Mouse (Mus musculus): ENCODE results near the gene Pagr1b. TPM values are rescaled to one million over a fixed set of nuclear protein-coding genes. Genes with fewer than 3 reads are reported as not detected.

Pagr1b gene
- total and polyA plus RNA-seq, 3 experiments = 0.39 to 4.5 TPM; not detected in 1

DNA sequence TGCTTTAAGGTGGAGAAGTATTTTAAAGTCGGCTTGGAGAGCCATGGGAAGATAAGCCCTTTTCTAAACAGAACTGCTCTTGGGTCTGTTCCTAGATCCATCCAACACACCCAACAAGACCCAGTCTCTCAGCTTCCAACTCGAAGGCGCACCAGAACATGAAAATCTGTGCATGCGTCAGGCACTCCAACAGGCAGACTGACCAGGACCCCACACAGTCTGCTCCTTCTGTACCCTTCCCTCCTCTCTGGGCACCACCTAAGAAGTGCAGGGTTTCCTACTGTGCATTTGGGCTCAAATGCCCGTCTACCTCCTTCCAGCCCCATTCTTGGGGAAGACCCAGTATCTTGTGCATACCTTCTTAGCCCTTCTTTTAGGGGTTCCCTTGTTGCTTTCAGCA lies 4.2 kb upstream of the Pagr1b start:
- peak; percentile 38 for DNase-seq (ENCODE audit: low read depth, low spot score)
- no peak overlapping the region for H3K27ac ChIP-seq (ENCODE audit: control insufficient read depth, low read depth, low read length)
- no peaks in the 10 kb centered on the region for H3K27me3 ChIP-seq (ENCODE audit: control insufficient read depth in 1 of 2, insufficient read depth in 2 of 2, low read length in 2 of 2)
- peaks cover 47% of the 10 kb centered on the region for H3K79me2 ChIP-seq (ENCODE audit: control insufficient read depth, insufficient read depth, low read length, poor library complexity)
- H3K9me3 ChIP-seq (replicated peaks; ENCODE audit: insufficient read depth, low read length) = no peaks in the 10 kb centered on the region
- H3K9ac ChIP-seq (ENCODE audit: control insufficient read depth, low read depth, low read length, poor library complexity, severe bottlenecking) = no peak overlapping the region
- H3K4me3 ChIP-seq (ENCODE audit: control insufficient read depth in 1 of 2, insufficient read depth in 1 of 2, low read depth in 2 of 2, low read length in 2 of 2) = no peak overlapping the region
- H3K4me1 ChIP-seq (ENCODE audit: control insufficient read depth in 1 of 2, insufficient read depth in 2 of 2, low read length in 2 of 2) = peaks cover 0 to 17% of the 10 kb centered on the region in 2 experiments; a peak in 3 of 4 replicates
- H3K36me3 ChIP-seq (ENCODE audit: control insufficient read depth in 1 of 2, insufficient read depth in 2 of 2, low read length in 2 of 2) = peaks cover 0 to 26% of the 10 kb centered on the region in 2 experiments; a peak in 3 of 4 replicates
- no peak for TF ChIP-seq ZKSCAN1 (IDR thresholded peaks at IDR 0.05; ENCODE audit: low read depth, low read length)
- no peak for TF ChIP-seq MYC (IDR thresholded peaks at IDR 0.05; ENCODE audit: low read depth, low read length)
- no peak for TF ChIP-seq UBTF (IDR thresholded peaks at IDR 0.05; ENCODE audit: borderline replicate concordance, insufficient read depth, low read depth, low read length)
- no peak for TF ChIP-seq POLR2AphosphoS5 (IDR thresholded peaks at IDR 0.05; ENCODE audit: borderline replicate concordance, low read depth, low read length)
- 0 out of 2 replicates have a peak, but pooled peaks have one; percentile 6 for TF ChIP-seq ZMIZ1 (IDR thresholded peaks at IDR 0.05; ENCODE audit: low read depth, low read length)
- no peak for TF ChIP-seq MYB (IDR thresholded peaks at IDR 0.05; ENCODE audit: low read depth, low read length)
- TF ChIP-seq POLR2A (IDR thresholded peaks at IDR 0.05; ENCODE audit: control insufficient read depth in 1 of 2, insufficient read depth in 1 of 2, low read depth in 1 of 2, low read length in 2 of 2, poor library complexity in 1 of 2) = no peak

DNA sequence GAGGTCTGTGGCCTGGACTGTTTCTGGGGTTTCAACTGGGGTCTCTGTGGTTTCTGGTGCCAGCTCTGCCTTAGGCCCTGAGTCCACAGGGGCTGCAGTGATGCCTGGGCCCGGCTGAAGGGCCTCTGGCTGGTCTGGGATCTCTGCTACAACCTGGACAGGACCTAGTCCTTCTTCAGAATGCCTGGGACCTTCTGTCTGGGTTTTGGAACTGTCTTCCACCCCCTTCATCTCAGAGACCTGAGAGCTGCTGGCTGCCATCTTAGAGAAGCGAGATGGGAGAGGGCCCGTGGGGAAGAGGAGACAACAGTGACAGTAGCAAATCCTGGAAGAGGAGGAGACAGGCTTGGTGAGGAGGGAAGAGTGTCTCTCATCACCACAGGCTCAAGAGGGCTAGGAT lies 3.7 kb upstream of the Pagr1b start:
- no peak for DNase-seq (ENCODE audit: low read depth, low spot score)
- Histone ChIP-seq H3K4me1 (ENCODE audit: control insufficient read depth in 1 of 2, insufficient read depth in 2 of 2, low read length in 2 of 2) (peaks cover 0 to 19% of the 10 kb centered on the region in 2 experiments; a peak in 3 of 4 replicates), H3K36me3 (ENCODE audit: control insufficient read depth in 1 of 2, insufficient read depth in 2 of 2, low read length in 2 of 2) (peaks cover 0 to 26% of the 10 kb centered on the region in 2 experiments; a peak in 3 of 4 replicates), H3K79me2 (ENCODE audit: control insufficient read depth, insufficient read depth, low read length, poor library complexity) (peaks cover 45% of the 10 kb centered on the region), H3K9me3 (replicated peaks; ENCODE audit: insufficient read depth, low read length) (no peaks in the 10 kb centered on the region), H3K27ac (ENCODE audit: control insufficient read depth, low read depth, low read length) (no peak overlapping the region), H3K9ac (ENCODE audit: control insufficient read depth, low read depth, low read length, poor library complexity, severe bottlenecking) (no peak overlapping the region), H3K27me3 (ENCODE audit: control insufficient read depth in 1 of 2, insufficient read depth in 2 of 2, low read length in 2 of 2) (no peaks in the 10 kb centered on the region), H3K4me3 (ENCODE audit: control insufficient read depth in 1 of 2, insufficient read depth in 1 of 2, low read depth in 2 of 2, low read length in 2 of 2) (no peak overlapping the region)
- TF ChIP-seq CTCF (IDR thresholded peaks at IDR 0.05 in 2 of 3, conservative IDR thresholded peaks at IDR 0.05 in 1 of 3; ENCODE audit: control insufficient read depth in 1 of 3, insufficient read depth in 1 of 3, low read depth in 2 of 3, low read length in 3 of 3, poor library complexity in 1 of 3, severe bottlenecking in 1 of 3) = no peak
- no peak for TF ChIP-seq SMC3 (IDR thresholded peaks at IDR 0.05; ENCODE audit: low read depth, low read length)
- no peak for TF ChIP-seq TAL1 (IDR thresholded peaks at IDR 0.05; ENCODE audit: low read length)
- no peak for TF ChIP-seq RCOR1 (IDR thresholded peaks at IDR 0.05; ENCODE audit: low read depth, low read length)
- TF ChIP-seq ELF1 (IDR thresholded peaks at IDR 0.05; ENCODE audit: low read depth, low read length) = no peak
- TF ChIP-seq UBTF (IDR thresholded peaks at IDR 0.05; ENCODE audit: borderline replicate concordance, insufficient read depth, low read depth, low read length) = no peak
- TF ChIP-seq TBP (IDR thresholded peaks at IDR 0.05; ENCODE audit: low read depth, low read length) = no peak
- TF ChIP-seq MAFK (IDR thresholded peaks at IDR 0.05; ENCODE audit: borderline replicate concordance, low read depth, low read length) = no peak
- no peak for TF ChIP-seq RAD21 (IDR thresholded peaks at IDR 0.05; ENCODE audit: low read depth, low read length)
- TF ChIP-seq ZNF384 (IDR thresholded peaks at IDR 0.05; ENCODE audit: low read depth, low read length) = no peak
- TF ChIP-seq USF1 (IDR thresholded peaks at IDR 0.05; ENCODE audit: low read depth, low read length) = no peak
